Mouse (Mus musculus): ENCODE measurements around the gene Itga4.

GRCm38 (mm10) chr2:79363920-79364319 is 108.7 kb downstream of the Itga4 start:
- no peak for TF ChIP-seq CTCF (conservative IDR thresholded peaks at IDR 0.05; ENCODE audit: low read length)
- no peak for TF ChIP-seq POU5F1 (IDR thresholded peaks at IDR 0.05; ENCODE audit: borderline replicate concordance, low read length)
- no peak for TF ChIP-seq NANOG (IDR thresholded peaks at IDR 0.05; ENCODE audit: borderline replicate concordance, low read length)
